In the genomic region with DNA sequence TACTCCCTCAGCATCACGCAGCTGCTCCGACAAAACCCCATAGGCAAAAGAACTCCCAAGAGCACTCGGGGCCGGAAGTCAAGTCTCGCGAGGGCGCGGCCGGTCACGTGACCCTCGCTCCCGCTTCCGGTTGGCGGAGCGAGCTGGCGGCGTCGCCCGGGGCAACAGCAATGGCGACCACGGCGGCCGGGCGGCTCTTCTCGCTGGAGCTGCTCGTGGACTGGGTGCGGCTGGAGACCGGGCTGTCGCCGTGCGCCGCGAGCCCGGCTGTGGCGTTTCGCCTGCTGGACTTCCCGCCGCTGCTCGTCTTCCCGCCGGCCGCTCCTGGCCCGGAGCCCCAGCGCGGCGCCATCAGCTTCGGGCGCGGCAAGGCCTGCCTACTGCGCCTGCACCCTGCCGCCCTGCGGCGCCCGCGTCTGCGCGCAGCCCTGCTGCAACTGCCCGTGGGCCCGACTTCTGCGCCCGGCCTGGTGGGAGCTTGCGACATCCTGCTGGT, we compare ENCODE assay signal across 8 mouse cellular contexts. TPM values are rescaled to one million over a fixed set of nuclear protein-coding genes. Genes with fewer than 3 reads are reported as not detected.
DNase-seq lines count a peak whose midpoint lies in the region; ATAC-seq and TF ChIP-seq lines count a peak whose summit lies in the region.

A gene (plus strand): TSS at position 119 of the 496 bp plus-strand sequence.

- TF ChIP-seq EP300 in heart, adult 2 months (IDR thresholded peaks at IDR 0.05; ENCODE audit: insufficient read depth, low read depth, low read length), result 0 out of 2 replicates have a peak, but pooled peaks have one; percentile 13

- peak; percentile 85 for ATAC-seq in midbrain, embryonic 11.5 days (ENCODE audit: low FRiP score)

- H3K4me3 ChIP-seq in embryonic facial prominence, embryonic 10.5 days, result peak within 1 kb of the TSS; percentile 77
- peak within 1 kb of the TSS; percentile 73 for H3K4me3 ChIP-seq in heart, adult 2 months
- peak within 1 kb of the TSS; percentile 55 for H3K4me3 ChIP-seq in midbrain, embryonic 11.5 days (ENCODE audit: low read depth, low read length)

- peaks cover 12% of the 10 kb centered on the region for H3K27me3 ChIP-seq in embryonic facial prominence, embryonic 10.5 days (replicated peaks; ENCODE audit: low read depth, poor library complexity, severe bottlenecking)
- no peaks in the 10 kb centered on the region for H3K27me3 ChIP-seq in heart, adult 2 months (ENCODE audit: control insufficient read depth, insufficient read depth, low read length)
- no peaks in the 10 kb centered on the region for H3K27me3 ChIP-seq in midbrain, embryonic 11.5 days (ENCODE audit: control insufficient read depth, insufficient read depth, low read length)

- peak; percentile 82 for TF ChIP-seq POLR2A in heart, adult 2 months (IDR thresholded peaks at IDR 0.05; ENCODE audit: insufficient read depth, low read depth, low read length)

- peak within 1 kb of the TSS; percentile 91 for H3K27ac ChIP-seq in embryonic facial prominence, embryonic 10.5 days (replicated peaks)
- H3K27ac ChIP-seq in heart, adult 2 months, result peak within 1 kb of the TSS; percentile 75
- H3K27ac ChIP-seq in midbrain, embryonic 11.5 days (ENCODE audit: low read depth, low read length), result peak within 1 kb of the TSS; percentile 25; the same call in 1 of the 2 replicates

- peaks cover 24% of the 10 kb centered on the region for H3K36me3 ChIP-seq in embryonic facial prominence, embryonic 10.5 days (replicated peaks)
- H3K36me3 ChIP-seq in heart, adult 2 months (ENCODE audit: control insufficient read depth, insufficient read depth, low read length), result no peaks in the 10 kb centered on the region
- H3K36me3 ChIP-seq in midbrain, embryonic 11.5 days (ENCODE audit: control insufficient read depth, insufficient read depth, low read length), result peaks cover 3% of the 10 kb centered on the region; the same call in 1 of the 2 replicates

- peaks cover 22% of the 10 kb centered on the region for H3K4me1 ChIP-seq in embryonic facial prominence, embryonic 10.5 days
- peaks cover 12% of the 10 kb centered on the region for H3K4me1 ChIP-seq in heart, adult 2 months (ENCODE audit: control insufficient read depth, insufficient read depth, low read length)
- peaks cover 22% of the 10 kb centered on the region for H3K4me1 ChIP-seq in midbrain, embryonic 11.5 days (ENCODE audit: control insufficient read depth, insufficient read depth, low read length)

- peak within 1 kb of the TSS; percentile 78 for H3K4me2 ChIP-seq in midbrain, embryonic 11.5 days

- TF ChIP-seq CTCF in heart, adult 2 months (IDR thresholded peaks at IDR 0.05), result peak; percentile 49

- peaks cover 31% of the 10 kb centered on the region for H3K9me3 ChIP-seq in embryonic facial prominence, embryonic 10.5 days
- peaks cover 18% of the 10 kb centered on the region for H3K9me3 ChIP-seq in midbrain, embryonic 11.5 days (ENCODE audit: control insufficient read depth, low read length)

- H3K9ac ChIP-seq in heart, adult 2 months (ENCODE audit: low read depth, low read length), result peak within 1 kb of the TSS; percentile 80
- H3K9ac ChIP-seq in midbrain, embryonic 11.5 days (ENCODE audit: low read length), result peak within 1 kb of the TSS; percentile 81

- intact Hi-C loops in heart, adult 2 months (cut with DNase I), result loop anchor here (5.0 to 10.0 kb wide), 3 partner anchors 97 to 345 kb away; no protein-coding TSS in a partner anchor
- intact Hi-C loops in left cerebral cortex, postnatal 4 days (cut with DNase I), result no loop called here

- 2% methylated on average over 62 of the region's 62 CpGs for WGBS in embryonic facial prominence, embryonic 10.5 days
- 1% methylated on average over 62 of the region's 62 CpGs for WGBS in heart, adult 2 months
- 2% methylated on average over 61 of the region's 62 CpGs for WGBS in midbrain, embryonic 11.5 days

- DNase-seq in adrenal gland, postnatal 25 days, result peak; percentile 87
- peak; percentile 91 for DNase-seq in embryonic facial prominence, embryonic 10.5 days (ENCODE audit: low spot score)
- DNase-seq in heart, adult 2 months, result peak; percentile 92 to 94
- DNase-seq in kidney, adult 18-20 months, result peak; percentile 91
- DNase-seq in left cerebral cortex, postnatal 4 days, result peak; percentile 93
- peak; percentile 98 for DNase-seq in midbrain, embryonic 11.5 days (ENCODE audit: low spot score, missing footprints)
- peak; percentile 95 for DNase-seq in right cerebral cortex, postnatal 4 days
- peak; percentile 81 to 88 for DNase-seq in urinary bladder, postnatal 4 days (ENCODE audit: low spot score in 2 of 2)

- H3K79me2 ChIP-seq in heart, adult 2 months (replicated peaks; ENCODE audit: control insufficient read depth, insufficient read depth, low read length), result no peaks in the 10 kb centered on the region

RNA-seq across cellular contexts. Expression of the gene that starts here (rescaled TPM):
- total RNA-seq in adrenal gland, postnatal 25 days (2021), result 5.5 and 6.8 TPM in 2 replicates
- polyA plus RNA-seq in embryonic facial prominence, embryonic 10.5 days (2016; fragmentation: Nextera tagmentation; extraction: Ambion mirVana), result 5.7 and 7.0 TPM in 2 replicates
- total RNA-seq in heart, adult 2 months (2021), result 1 to 10 TPM; 4.9 to 5.9 TPM
- 1.5 and 2.6 TPM in 2 replicates for polyA plus RNA-seq in heart, adult 2 months (2012; rRNA removed)
- 1 to 10 TPM; 7.8 to 8.4 TPM for total RNA-seq in left cerebral cortex, postnatal 4 days (2021)
- 8.5 and 10.4 TPM in 2 replicates for polyA plus RNA-seq in midbrain, embryonic 11.5 days (2014; fragmentation: Nextera tagmentation; extraction: Ambion mirVana)

Comparison
In these comparisons a context has a peak if more than half of its experiments do, and no peak if none do; other contexts are left out.
1. Peak in every context shown above with its lines: DNase-seq, ATAC-seq, H3K4me3 ChIP-seq and H3K27ac ChIP-seq.
2. H3K27ac ChIP-seq: peak in every context shown above with its lines; median percentile 91 in embryonic facial prominence, embryonic 10.5 days; 75 in heart, adult 2 months; 25 in midbrain, embryonic 11.5 days.